Comparison of ENCODE assay signal across 8 mouse cellular contexts in genomic region chr12:72664735-72665337, GRCm38 (mm10). TPM values are rescaled to one million over a fixed set of nuclear protein-coding genes. Genes with fewer than 3 reads are reported as not detected.
A peak's percentile ranks its signal among the peaks of the same experiment; 100 is the strongest.
DNase-seq lines count a peak whose midpoint lies in the region; ATAC-seq and TF ChIP-seq lines count a peak whose summit lies in the region.

Dhrs7 (minus strand) TSS chr12:72664909.

- 2% methylated on average over 33 of the region's 33 CpGs for WGBS in hindbrain, postnatal 0 days
- WGBS in macrophage (ENCODE audit: missing documents), result under 1% methylated on average over 33 of the region's 33 CpGs

- peak within 1 kb of the TSS; percentile 31 for H3K27ac ChIP-seq in cortical plate, adult 2 months (ENCODE audit: insufficient read depth, low read length)
- H3K27ac ChIP-seq in hindbrain, postnatal 0 days, result peak within 1 kb of the TSS; percentile 61
- peak within 1 kb of the TSS; percentile 83 for H3K27ac ChIP-seq in left cerebral cortex, adult 2 months
- H3K27ac ChIP-seq in macrophage, result peak within 1 kb of the TSS; percentile 68

- ATAC-seq in activated CD4-positive, CD25-positive, alpha-beta regulatory T cell, adult 4 months, result peak; percentile 98
- peak; percentile 95 for ATAC-seq in hindbrain, postnatal 0 days

- H3K4me1 ChIP-seq in cortical plate, adult 2 months (ENCODE audit: control insufficient read depth, insufficient read depth, low read length), result peaks cover 6% of the 10 kb centered on the region
- 0 out of 2 replicates have a peak, but pooled peaks cover 3% of the 10 kb centered on the region for H3K4me1 ChIP-seq in hindbrain, postnatal 0 days (ENCODE audit: insufficient read depth, low read length)

- H3K4me2 ChIP-seq in hindbrain, postnatal 0 days (ENCODE audit: low read depth, low read length), result peak within 1 kb of the TSS; percentile 94

- peak within 1 kb of the TSS; percentile 90 for H3K4me3 ChIP-seq in cortical plate, adult 2 months (ENCODE audit: insufficient read depth, low read length)
- H3K4me3 ChIP-seq in hindbrain, postnatal 0 days (ENCODE audit: low read length), result peak within 1 kb of the TSS; percentile 60
- peak within 1 kb of the TSS; percentile 75 for H3K4me3 ChIP-seq in left cerebral cortex, adult 2 months
- peak within 1 kb of the TSS; percentile 85 for H3K4me3 ChIP-seq in macrophage (ENCODE audit: inconsistent target)

- peak within 1 kb of the TSS; percentile 57 for H3K9ac ChIP-seq in hindbrain, postnatal 0 days (replicated peaks; ENCODE audit: low read length)

- no peak for TF ChIP-seq CTCF in cortical plate, adult 2 months (IDR thresholded peaks at IDR 0.05; ENCODE audit: extremely low read depth, insufficient read depth, low read length)
- TF ChIP-seq CTCF in hindbrain, postnatal 0 days (IDR thresholded peaks at IDR 0.05; ENCODE audit: low read depth), result peak; percentile 50; the same call in 1 of the 2 replicates
- TF ChIP-seq CTCF in left cerebral cortex, adult 2 months (IDR thresholded peaks at IDR 0.05), result peak; percentile 45

- intact Hi-C loops in left cerebral cortex, adult 2 months (cut with DNase I), result loop anchor here (2.0 to 10.0 kb wide), 4 partner anchors 30 to 580 kb away; partner anchors contain the start of genes Jkamp, L3hypdh and Pcnx4

- peak; percentile 62; the same call in 1 of the 2 replicates for TF ChIP-seq POLR2A in cortical plate, adult 2 months (IDR thresholded peaks at IDR 0.05; ENCODE audit: extremely low read depth, insufficient read depth, low read length)

- peaks cover 21% of the 10 kb centered on the region; the same call in 1 of the 2 replicates for H3K79me2 ChIP-seq in macrophage (ENCODE audit: inconsistent target)

- no peaks in the 10 kb centered on the region for H3K27me3 ChIP-seq in hindbrain, postnatal 0 days (ENCODE audit: insufficient read depth, low read length)

- peak; percentile 89 to 90 for DNase-seq in gastrocnemius, adult 8-10 months (ENCODE audit: low spot score in 2 of 2)
- peak; percentile 78 for DNase-seq in hindbrain, postnatal 0 days (ENCODE audit: low spot score)
- peak; percentile 79 to 82 for DNase-seq in left cerebral cortex, adult 2 months (ENCODE audit: extremely low spot score in 1 of 2, low spot score in 2 of 2)
- peak; percentile 88 for DNase-seq in right cerebral cortex, adult 18-20 months
- peak; percentile 76 for DNase-seq in urinary bladder, adult 2 months (ENCODE audit: low spot score)

- H3K36me3 ChIP-seq in hindbrain, postnatal 0 days (ENCODE audit: insufficient read depth, low read length), result no peaks in the 10 kb centered on the region
- H3K36me3 ChIP-seq in macrophage (ENCODE audit: inconsistent target), result no peaks in the 10 kb centered on the region

- no peaks in the 10 kb centered on the region for H3K9me3 ChIP-seq in hindbrain, postnatal 0 days (ENCODE audit: low read length)

RNA-seq across cellular contexts. Expression of gene Dhrs7, which starts in this region (rescaled TPM):
- 10 to 100 TPM; 87.4 to 88.7 TPM for polyA plus RNA-seq in activated CD4-positive, CD25-positive, alpha-beta regulatory T cell, adult 4 months (2017; shearing (Covaris generic))
- 45.8 and 51.7 TPM in 2 replicates for polyA plus RNA-seq in cortical plate, adult 2 months (2012; rRNA removed)
- total RNA-seq in gastrocnemius, adult 8-10 months (2022), result 10 to 100 TPM; 12.6 to 18.1 (median 15.7) TPM
- 14.4 and 14.7 TPM in 2 replicates for total RNA-seq in hindbrain, postnatal 0 days (2014; rRNA removed)
- 31.9 and 34.6 TPM in 2 replicates for polyA plus RNA-seq in hindbrain, postnatal 0 days (2015; fragmentation: Nextera tagmentation; extraction: Ambion mirVana)
- total RNA-seq in left cerebral cortex, adult 2 months (2021), result 10 to 100 TPM; 41.4 to 42.2 TPM
- total RNA-seq in macrophage (2018; cell fraction: chromatin; rRNA removed), result 10 to 100 TPM in 4 of 26 experiments, 1 to 10 TPM in 22; 1.2 to 13.9 (median 3.4) TPM
- total RNA-seq in macrophage (2018; cell fraction: cytosol; rRNA removed), result 10 to 100 TPM; 27.4 to 66.5 (median 41.0) TPM
- total RNA-seq in macrophage (2018; cell fraction: nucleus; rRNA removed), result 10 to 100 TPM in 25 of 26 experiments, 1 to 10 TPM in 1; 7.9 to 33.7 (median 22.1) TPM
- polyA plus RNA-seq in macrophage (2018), result 45.2 to 52.5 TPM (median 49.2 TPM) in 3 replicates
- polyA plus RNA-seq in urinary bladder, adult 2 months (2012; rRNA removed), result 88.7 and 94.8 TPM in 2 replicates

Comparison
In these comparisons a context has a peak if more than half of its experiments do, and no peak if none do; other contexts are left out.
1. Peak in every context shown above with its lines: DNase-seq, ATAC-seq, H3K4me3 ChIP-seq and H3K27ac ChIP-seq.
2. H3K27ac ChIP-seq: peak in every context shown above with its lines; median percentile 83 in left cerebral cortex, adult 2 months; 68 in macrophage; 61 in hindbrain, postnatal 0 days; 31 in cortical plate, adult 2 months.